Mouse (Mus musculus) neutrophil, adult 5-6 weeks (primary cell): ENCODE measurements around the gene Rab5c. TPM values are rescaled to one million over a fixed set of nuclear protein-coding genes. Genes with fewer than 3 reads are reported as not detected.

Experiments used
- ATAC-seq: fragments of 151-379, 151-347 bp; 2 replicates; pipeline ENCODE4 v1.8.0; 2017; ENCODE audit warnings: mild to moderate bottlenecking, moderate TSS enrichment; ENCODE audit not compliant: insufficient number of reproducible peaks, poor library complexity, low FRiP score, severe bottlenecking; ENCODE audit errors: extremely low read depth
- total RNA-seq: library from RNA; stranded (forward); fragments of 200-1000 nt; gene quantifications from 2 replicates; pipeline ENCODE4 v1.2.3, GENCODE M21; 2017

The Rab5c gene
- total RNA-seq, 1 experiment from 2014 or later = 138 TPM

GRCm38 (mm10) chr11:100709201-100709810 is 28.7 kb downstream of the Rab5c start:
- ATAC-seq = no peak

- ATAC-seq = no peak
These were observed 32.8 kb downstream of the Rab5c start for GRCm38 (mm10) chr11:100705095-100705747.

- ATAC-seq = peak; percentile 21
These were observed 34.0 kb downstream of the Rab5c start, which contains the start of gene Dhx58 for GRCm38 (mm10) chr11:100703851-100704531. TSS of gene Dhx58 (minus strand) at chr11:100704271.

- ATAC-seq = no peak
These were observed 34.6 kb downstream of the Rab5c start for GRCm38 (mm10) chr11:100703366-100703765.

- no peak for ATAC-seq
These were observed 35.1 kb downstream of the Rab5c start for GRCm38 (mm10) chr11:100702906-100703305.

GRCm38 (mm10) chr11:100702081-100702851 is 35.7 kb downstream of the Rab5c start:
- ATAC-seq = peak; percentile 73

GRCm38 (mm10) chr11:100701301-100701700 is 36.7 kb downstream of the Rab5c start:
- peak; percentile 50; the same call in 1 of the 2 replicates for ATAC-seq

GRCm38 (mm10) chr11:100700710-100701109 is 37.3 kb downstream of the Rab5c start:
- ATAC-seq = no peak

GRCm38 (mm10) chr11:100697921-100698320 is 40.1 kb downstream of the Rab5c start:
- no peak for ATAC-seq

- ATAC-seq = peak; percentile 64; the same call in 1 of the 2 replicates
These were observed 43.1 kb downstream of the Rab5c start for GRCm38 (mm10) chr11:100694926-100695325.

- ATAC-seq = no peak
These were observed 44.9 kb downstream of the Rab5c start for GRCm38 (mm10) chr11:100693154-100693553.

GRCm38 (mm10) chr11:100692164-100692616 is 45.8 kb downstream of the Rab5c start, which contains the start of gene Zfp385c:
TSS of gene Zfp385c (minus strand) at chr11:100692455.
- ATAC-seq = no peak

- no peak for ATAC-seq
These were observed 47.6 kb downstream of the Rab5c start for GRCm38 (mm10) chr11:100690389-100690788.

GRCm38 (mm10) chr11:100688443-100688842 is 49.6 kb downstream of the Rab5c start:
- no peak for ATAC-seq

- no peak for ATAC-seq
These were observed 50.8 kb downstream of the Rab5c start for GRCm38 (mm10) chr11:100687265-100687664.

- ATAC-seq = no peak
These were observed 52.6 kb downstream of the Rab5c start for GRCm38 (mm10) chr11:100685371-100685770.

- ATAC-seq = no peak
These were observed 53.9 kb downstream of the Rab5c start for GRCm38 (mm10) chr11:100684084-100684483.

GRCm38 (mm10) chr11:100682526-100682925 is 55.5 kb downstream of the Rab5c start:
- ATAC-seq = no peak

GRCm38 (mm10) chr11:100681826-100682225 is 56.2 kb downstream of the Rab5c start:
- ATAC-seq = no peak
